Mouse (Mus musculus) naive thymus-derived CD4-positive, alpha-beta T cell, adult 2 months (primary cell): ENCODE results near the gene Nwd1.

ENCODE experiments used
- DNase-seq: peaks from one replicate; pipeline ENCODE4 v3.0.0-alpha.2; 2011; ENCODE audit warnings: low read depth

Nwd1 gene

GRCm38 (mm10) chr8:72712569-72712968 is 66.1 kb downstream of the Nwd1 start:
- no peak for DNase-seq

- no peak for DNase-seq
Observed at GRCm38 (mm10) chr8:72716594-72716993, 70.1 kb downstream of the Nwd1 start.

- no peak for DNase-seq
Observed at GRCm38 (mm10) chr8:72720541-72720940, 74.0 kb downstream of the Nwd1 start.

GRCm38 (mm10) chr8:72722769-72723650 is 76.5 kb downstream of the Nwd1 start, which contains the start of gene Sin3b:
Gene Sin3b (plus strand): TSS chr8:72723285.
- DNase-seq: peak; percentile 95

GRCm38 (mm10) chr8:72723651-72724001 is 77.1 kb downstream of the Nwd1 start:
- no peak for DNase-seq

GRCm38 (mm10) chr8:72728636-72729035 is 82.1 kb downstream of the Nwd1 start:
- no peak for DNase-seq

- peak; percentile 71 for DNase-seq
Observed at GRCm38 (mm10) chr8:72735001-72735400, 88.5 kb downstream of the Nwd1 start.

- no peak for DNase-seq
Observed at GRCm38 (mm10) chr8:72736868-72737267, 90.4 kb downstream of the Nwd1 start.

- DNase-seq: peak; percentile 74
Observed at GRCm38 (mm10) chr8:72746061-72746460, 99.5 kb downstream of the Nwd1 start.

GRCm38 (mm10) chr8:72749846-72750245 is 103.3 kb downstream of the Nwd1 start:
- DNase-seq: no peak

GRCm38 (mm10) chr8:72750266-72750665 is 103.8 kb downstream of the Nwd1 start:
- DNase-seq: no peak

GRCm38 (mm10) chr8:72751126-72751525 is 104.6 kb downstream of the Nwd1 start:
- DNase-seq: no peak

GRCm38 (mm10) chr8:72752289-72752688 is 105.8 kb downstream of the Nwd1 start:
- DNase-seq: no peak

GRCm38 (mm10) chr8:72753165-72753564 is 106.7 kb downstream of the Nwd1 start:
- no peak for DNase-seq

- no peak for DNase-seq
Observed at GRCm38 (mm10) chr8:72753781-72754180, 107.3 kb downstream of the Nwd1 start.

- DNase-seq: no peak
Observed at GRCm38 (mm10) chr8:72756031-72756430, 109.5 kb downstream of the Nwd1 start.

GRCm38 (mm10) chr8:72756771-72757390 is 110.4 kb downstream of the Nwd1 start:
- DNase-seq: no peak

GRCm38 (mm10) chr8:72757426-72758195 is 111.1 kb downstream of the Nwd1 start:
- no peak for DNase-seq

GRCm38 (mm10) chr8:72758310-72758709 is 111.8 kb downstream of the Nwd1 start:
- no peak for DNase-seq

- DNase-seq: no peak
Observed at GRCm38 (mm10) chr8:72760216-72760615, 113.7 kb downstream of the Nwd1 start.

GRCm38 (mm10) chr8:72761322-72762051 is 115.0 kb downstream of the Nwd1 start, which contains the start of gene F2rl3:
Gene F2rl3 (plus strand): TSS chr8:72761880.
- DNase-seq: peak; percentile 62

GRCm38 (mm10) chr8:72762306-72762705 is 115.8 kb downstream of the Nwd1 start:
- no peak for DNase-seq
